Mouse (Mus musculus): ENCODE measurements around the gene Tmem120a. TPM values are rescaled to one million over a fixed set of nuclear protein-coding genes. Genes with fewer than 3 reads are reported as not detected.

Gene Tmem120a
- 10 to 100 TPM in 1 of 4 experiments, 1 to 10 TPM in 3; 7.9 to 12.3 (median 8.9) TPM for total RNA-seq (2022)

- DNase-seq (ENCODE audit: low spot score in 2 of 2), result peak; percentile 95 to 97
Measured at GRCm38 (mm10) chr5:135743741-135744609, at the start of gene Tmem120a. Gene Tmem120a, minus strand, starts transcription at chr5:135744448.

- no peak for DNase-seq (ENCODE audit: low spot score in 2 of 2)
Measured at GRCm38 (mm10) chr5:135782901-135783300, 38.7 kb upstream of the Tmem120a start.

GRCm38 (mm10) chr5:135780331-135780730 lies 36.1 kb upstream of the Tmem120a start:
- DNase-seq (ENCODE audit: low spot score in 2 of 2), result no peak

- DNase-seq (ENCODE audit: low spot score in 2 of 2), result peak; percentile 98 to 100
Measured at GRCm38 (mm10) chr5:135778471-135779445, 34.5 kb upstream of the Tmem120a start, which contains the start of gene Mdh2. Gene Mdh2, plus strand, starts transcription at chr5:135778480.

DNA sequence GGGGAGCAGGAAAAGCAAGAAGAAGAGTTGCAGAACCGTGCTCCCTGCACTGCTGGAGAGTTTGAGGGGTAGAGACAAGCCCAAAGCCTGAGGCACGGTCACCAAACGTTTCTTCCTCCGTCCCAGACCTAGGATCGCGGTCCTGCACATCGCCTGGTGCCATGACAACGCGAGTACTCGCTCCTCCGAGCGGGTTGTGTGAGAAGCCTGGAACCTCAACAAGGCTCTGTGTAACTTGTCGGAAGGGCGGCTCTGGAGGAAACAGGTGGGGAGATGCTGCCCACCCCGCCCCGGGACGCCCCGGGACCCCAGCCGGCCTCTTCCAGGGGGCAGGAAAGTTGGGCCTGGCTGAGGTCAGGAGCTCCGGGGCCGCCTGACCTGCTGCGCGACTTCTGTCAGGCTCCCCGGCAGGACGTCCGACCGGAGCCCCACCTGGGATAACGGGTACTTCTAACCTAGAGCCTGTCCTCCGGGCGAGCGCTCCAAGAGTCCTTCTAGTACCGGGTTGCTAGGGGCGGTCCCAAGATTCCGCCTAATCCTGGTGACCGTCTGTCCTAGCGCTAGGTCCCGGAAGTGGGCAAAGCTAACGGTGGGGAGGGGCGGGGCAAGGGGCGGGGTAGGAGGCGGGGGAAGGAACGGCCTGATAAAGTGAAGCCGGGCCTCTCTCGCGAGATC lies 33.7 kb upstream of the Tmem120a start, which contains the start of gene Styxl1:
Gene Styxl1, minus strand, starts transcription at position 590 of the 675 bp plus-strand sequence.
- DNase-seq (ENCODE audit: low spot score in 2 of 2), result no peak

DNA sequence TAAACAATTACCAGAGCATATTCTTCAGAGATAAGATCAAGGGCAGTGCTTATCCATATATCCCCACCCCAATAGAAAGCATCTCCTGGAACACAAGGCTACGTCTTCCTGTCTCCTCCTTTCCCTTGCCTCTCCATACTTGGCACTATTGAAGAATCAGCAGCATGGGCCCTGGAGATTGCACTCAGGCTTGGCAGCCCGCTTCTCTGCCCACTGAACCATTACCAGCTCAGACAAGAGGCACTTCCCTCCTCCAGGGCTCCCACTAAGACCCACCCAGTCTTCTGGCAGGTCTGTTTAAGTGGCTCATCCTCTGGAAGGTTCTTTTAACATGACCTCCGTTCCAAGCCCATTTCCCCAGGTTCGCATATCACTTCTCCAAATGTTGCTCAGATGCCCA lies 32.3 kb upstream of the Tmem120a start:
- no peak for DNase-seq (ENCODE audit: low spot score in 2 of 2)

DNA sequence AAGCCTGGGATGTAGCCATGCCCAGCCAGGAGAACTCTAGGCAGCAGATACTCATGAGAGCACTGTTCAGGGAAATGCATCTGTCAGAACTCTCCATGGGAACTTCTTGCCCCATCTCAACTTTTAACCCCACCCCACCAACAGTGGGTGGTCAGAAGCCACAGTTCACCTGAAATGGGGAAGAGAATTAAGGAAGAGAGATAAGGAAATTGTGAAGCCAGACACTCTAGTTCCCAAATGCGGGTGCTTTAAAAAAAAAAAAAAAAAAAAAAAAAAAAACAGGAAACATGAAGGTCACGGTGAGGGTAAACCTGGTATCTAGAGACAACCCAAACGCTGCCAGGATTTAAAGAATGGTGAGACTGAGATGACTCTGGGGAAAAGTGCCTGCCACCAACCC lies 28.3 kb upstream of the Tmem120a start:
- no peak for DNase-seq (ENCODE audit: low spot score in 2 of 2)

DNA sequence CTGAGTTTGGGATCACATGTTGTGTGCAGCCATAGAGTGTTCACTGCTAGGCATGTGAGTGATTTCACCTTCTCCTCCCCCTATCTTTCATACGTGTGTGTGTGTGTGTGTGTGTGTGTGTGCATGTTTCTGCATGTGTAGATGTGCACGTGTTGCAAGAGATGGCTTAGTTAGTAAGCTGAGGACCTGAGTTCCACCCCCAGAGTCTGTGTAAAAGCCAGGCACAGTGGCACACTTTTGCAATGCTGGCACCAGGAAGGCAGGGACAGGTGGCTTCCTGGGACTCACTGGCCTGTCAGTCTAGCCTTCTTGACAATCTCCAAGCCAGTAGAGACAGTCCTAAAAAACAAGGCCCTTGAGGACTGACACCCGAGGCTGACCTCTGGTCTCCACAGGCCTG lies 20.7 kb upstream of the Tmem120a start:
- DNase-seq (ENCODE audit: low spot score in 2 of 2), result no peak

- DNase-seq (ENCODE audit: low spot score in 2 of 2), result peak; percentile 39 to 40
Measured at GRCm38 (mm10) chr5:135763526-135763925, 19.3 kb upstream of the Tmem120a start.

GRCm38 (mm10) chr5:135761881-135762280 lies 17.6 kb upstream of the Tmem120a start:
- no peak for DNase-seq (ENCODE audit: low spot score in 2 of 2)

DNA sequence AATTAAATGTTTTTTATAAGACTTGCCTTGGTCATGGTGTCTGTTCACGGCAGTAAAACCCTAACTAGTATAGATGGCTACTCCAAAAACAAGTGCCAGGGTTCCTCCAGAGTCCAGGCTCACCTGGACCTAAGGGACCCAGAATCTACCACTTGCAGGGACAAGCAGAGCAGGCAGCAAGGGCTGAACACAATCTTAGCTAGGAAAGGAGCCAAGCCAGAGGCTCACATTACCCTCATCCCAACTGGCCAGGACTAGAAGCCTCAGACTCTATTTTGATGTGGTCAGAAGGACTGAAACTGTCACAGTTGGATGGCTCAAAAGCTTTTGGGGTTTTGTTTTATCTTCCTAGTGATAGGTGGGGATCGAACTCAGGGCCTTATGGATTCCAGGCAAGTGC lies 7.3 kb upstream of the Tmem120a start:
- peak in 1 of 2 experiments; percentile 32 for DNase-seq (ENCODE audit: low spot score in 2 of 2)

DNA sequence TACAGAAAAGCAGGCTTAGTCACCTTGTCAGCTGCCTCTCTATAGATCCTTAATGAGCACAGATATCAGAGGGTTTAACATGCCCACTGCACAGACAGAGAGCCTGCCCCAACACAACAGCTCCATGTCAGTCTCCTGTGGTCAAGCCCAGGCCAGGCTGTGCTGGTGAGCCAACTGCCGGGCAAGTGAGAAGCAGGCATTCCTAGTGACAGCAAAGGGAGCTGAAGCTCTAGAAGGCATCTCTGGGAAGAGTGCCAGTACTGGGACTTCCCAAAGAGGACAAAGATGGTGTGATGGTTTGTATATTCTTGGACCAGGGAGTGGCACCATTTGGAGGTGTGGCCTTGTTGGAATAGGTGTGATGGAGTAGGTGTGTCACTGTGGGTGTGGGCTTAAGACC lies 6.8 kb upstream of the Tmem120a start:
- DNase-seq (ENCODE audit: low spot score in 2 of 2), result no peak

GRCm38 (mm10) chr5:135744742-135745141 lies 494 bp upstream of the Tmem120a start:
- no peak for DNase-seq (ENCODE audit: low spot score in 2 of 2)

DNA sequence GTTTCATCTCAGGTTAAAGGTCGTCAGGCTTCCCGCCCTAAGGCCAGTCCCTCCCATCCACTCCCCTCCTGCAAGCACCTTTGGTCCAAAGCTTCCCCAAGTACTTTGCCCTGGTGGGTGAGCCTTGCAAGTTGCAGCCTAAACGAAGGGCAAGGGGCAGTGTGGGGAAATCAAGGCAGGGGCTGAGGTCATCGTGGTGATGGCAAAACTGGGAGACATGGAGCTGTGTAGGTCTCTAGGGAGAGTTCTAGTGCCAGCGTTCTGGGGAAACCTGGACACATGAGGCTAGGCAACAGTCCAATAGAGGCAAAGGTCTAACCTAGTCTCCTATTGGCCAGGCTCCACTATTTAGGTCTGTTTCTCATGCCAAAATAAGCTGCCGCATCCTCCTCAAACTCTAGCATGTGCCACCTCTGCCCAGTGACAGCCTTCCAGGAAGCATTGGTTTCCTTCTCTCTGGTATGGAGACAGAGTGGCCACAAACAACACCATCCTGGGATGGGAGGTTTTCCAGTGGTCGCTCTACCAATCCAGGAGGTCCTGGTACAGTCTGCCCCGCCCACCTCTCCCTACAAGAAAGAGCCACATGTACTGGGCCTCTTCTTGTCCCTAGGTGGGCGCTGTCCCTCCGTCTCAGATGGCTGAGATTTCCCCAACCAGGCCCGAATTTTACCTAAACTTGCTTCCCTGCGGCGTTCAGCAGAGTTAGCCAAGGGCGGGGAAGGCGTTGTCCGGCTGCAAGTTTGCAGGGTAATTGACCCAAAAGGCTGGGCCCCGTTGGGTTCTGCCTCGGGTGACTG lies 1.1 kb downstream of the Tmem120a start:
- no peak for DNase-seq (ENCODE audit: low spot score in 2 of 2)

DNA sequence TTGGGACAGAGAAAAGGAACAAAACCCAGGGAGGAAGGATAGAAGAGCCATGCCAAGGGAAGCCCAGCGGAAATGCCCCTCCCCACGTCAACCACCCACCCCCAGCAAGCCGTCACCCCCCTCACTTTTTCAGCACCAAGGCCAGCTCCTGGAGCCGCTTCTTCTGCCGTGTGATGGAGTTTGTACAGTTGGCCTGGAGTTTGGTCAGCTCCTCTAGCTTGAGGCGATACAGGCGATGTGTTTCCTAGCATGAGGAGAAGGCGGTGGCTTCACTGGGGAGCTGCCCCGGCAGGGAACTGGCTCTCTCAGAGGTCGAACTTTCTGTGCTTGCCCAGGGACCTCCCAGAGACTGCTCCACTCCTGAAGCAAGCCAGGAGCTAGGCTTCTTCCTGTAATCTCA lies 2.1 kb downstream of the Tmem120a start:
- no peak for DNase-seq (ENCODE audit: low spot score in 2 of 2)

GRCm38 (mm10) chr5:135738266-135738665 lies 6.0 kb downstream of the Tmem120a start:
- no peak for DNase-seq (ENCODE audit: low spot score in 2 of 2)

- DNase-seq (ENCODE audit: low spot score in 2 of 2), result no peak
Measured at GRCm38 (mm10) chr5:135737154-135737553, 7.1 kb downstream of the Tmem120a start.

DNA sequence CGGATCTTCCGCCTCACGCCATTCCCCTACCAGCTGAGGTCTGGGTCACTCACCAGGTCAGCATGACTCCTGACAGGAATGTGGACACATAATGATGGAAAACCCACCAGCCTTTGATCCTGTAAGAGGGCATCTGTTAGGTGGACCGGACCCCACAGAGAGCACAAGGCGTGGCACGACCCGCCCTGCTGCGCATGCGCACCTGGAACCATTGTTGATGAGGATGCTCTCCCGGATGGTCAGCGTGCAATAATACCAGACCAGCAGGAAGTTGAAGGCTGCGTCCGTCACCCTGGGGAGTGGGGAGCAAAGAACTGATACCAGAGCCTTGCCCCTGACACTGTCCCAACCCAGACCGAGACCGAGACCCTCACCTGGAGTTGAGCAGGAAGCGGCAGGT lies 7.7 kb downstream of the Tmem120a start:
- DNase-seq (ENCODE audit: low spot score in 2 of 2), result no peak

DNA sequence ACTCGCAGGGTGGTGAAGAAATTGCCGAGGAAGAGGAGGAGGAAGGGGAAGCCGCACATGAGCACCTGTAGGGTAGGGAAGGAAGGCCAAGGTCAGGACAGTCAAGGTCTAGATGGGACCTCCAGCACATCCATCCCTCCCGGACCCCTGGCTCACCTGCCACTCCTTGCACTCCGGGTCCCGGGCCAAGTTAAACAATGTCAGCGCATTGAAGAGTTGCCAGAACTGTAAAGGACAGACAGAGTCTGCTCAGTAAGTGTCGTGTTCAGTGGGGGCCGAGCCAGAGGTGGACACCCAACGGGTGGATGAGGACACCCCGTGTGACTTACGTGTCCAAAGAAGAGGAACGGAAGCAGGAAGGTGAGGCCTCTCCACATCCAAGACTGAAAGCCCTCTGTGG lies 8.5 kb downstream of the Tmem120a start:
- no peak for DNase-seq (ENCODE audit: low spot score in 2 of 2)

DNA sequence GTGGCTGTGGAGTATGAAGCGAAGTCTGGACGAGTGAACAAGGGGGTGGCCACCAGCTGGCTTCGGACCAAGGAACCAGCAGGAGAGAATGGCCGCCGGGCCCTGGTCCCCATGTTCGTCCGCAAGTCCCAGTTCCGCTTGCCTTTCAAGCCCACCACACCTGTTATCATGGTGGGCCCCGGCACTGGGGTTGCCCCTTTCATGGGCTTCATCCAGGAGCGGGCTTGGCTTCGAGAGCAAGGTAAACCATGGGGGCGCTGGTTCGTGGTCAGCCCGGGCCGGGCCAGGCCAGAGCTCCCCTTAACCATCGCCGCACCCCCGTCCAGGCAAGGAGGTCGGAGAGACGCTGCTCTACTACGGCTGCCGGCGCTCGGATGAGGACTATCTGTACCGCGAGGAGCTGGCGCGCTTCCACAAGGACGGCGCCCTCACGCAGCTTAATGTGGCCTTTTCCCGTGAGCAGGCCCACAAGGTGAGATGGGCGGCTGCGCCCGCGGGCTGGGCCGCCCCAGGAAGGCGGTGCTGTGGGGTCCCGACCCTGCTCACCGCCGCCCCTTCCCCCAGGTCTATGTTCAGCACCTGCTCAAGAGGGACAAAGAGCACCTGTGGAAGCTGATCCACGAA lies 10.1 kb downstream of the Tmem120a start:
- DNase-seq (ENCODE audit: low spot score in 2 of 2), result no peak
